Mouse (Mus musculus): Measurements from ENCODE around the gene Ubac2. TPM values are rescaled to one million over a fixed set of nuclear protein-coding genes. Genes with fewer than 3 reads are reported as not detected.

Gene Ubac2
- polyA plus RNA-seq, 1 experiment from 2014 or later, result 67.5 TPM

- 87% methylated on average over 2 of the region's 2 CpGs for WGBS
- Histone ChIP-seq H3K27me3 (replicated peaks; ENCODE audit: control insufficient read depth, insufficient read depth, low read length) (no peaks in the 10 kb centered on the region), H3K4me1 (replicated peaks; ENCODE audit: control insufficient read depth, insufficient read depth, low read length) (peaks cover 4% of the 10 kb centered on the region), H3K27ac (ENCODE audit: low read depth) (no peak overlapping the region), H3K4me2 (ENCODE audit: low read length) (no peak overlapping the region), H3K4me3 (ENCODE audit: low read depth, low read length) (no peak overlapping the region), H3K36me3 (ENCODE audit: control insufficient read depth, insufficient read depth, low read length) (no peaks in the 10 kb centered on the region), H3K9ac (ENCODE audit: low read length) (no peak overlapping the region), H3K9me3 (ENCODE audit: control insufficient read depth, low read length) (no peaks in the 10 kb centered on the region)
- DNase-seq (ENCODE audit: low spot score) (no peak), ATAC-seq (replicated peaks; ENCODE audit: low FRiP score, low TSS enrichment, low read depth) (no peak)
Observed at GRCm38 (mm10) chr14:121897773-121898172, 19.4 kb downstream of the Ubac2 start.

DNA sequence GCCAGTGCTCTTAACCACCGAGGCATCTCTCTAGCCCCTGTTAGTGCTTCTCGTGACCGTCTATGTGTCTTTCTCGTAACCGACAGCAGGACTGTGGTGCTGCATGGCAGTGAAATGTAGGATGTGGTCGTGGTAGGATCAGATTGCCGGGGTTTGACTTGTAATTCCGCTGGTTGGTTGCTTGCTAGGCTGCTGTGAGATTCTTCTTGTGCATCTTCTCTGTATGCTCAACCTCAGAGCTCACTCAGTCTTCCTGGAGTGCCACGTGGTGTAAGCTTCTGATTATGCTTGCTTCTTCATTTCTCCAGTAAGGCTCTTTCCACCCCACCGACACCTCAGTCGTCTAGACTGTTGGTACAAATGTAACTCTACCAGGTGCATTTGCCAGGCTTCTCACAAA, 20.1 kb downstream of the Ubac2 start:
- no peaks in the 10 kb centered on the region for H3K9me3 ChIP-seq (ENCODE audit: control insufficient read depth, low read length)
- no peaks in the 10 kb centered on the region for H3K27me3 ChIP-seq (replicated peaks; ENCODE audit: control insufficient read depth, insufficient read depth, low read length)
- WGBS, result 86% methylated on average over 11 of the region's 11 CpGs
- no peak overlapping the region for H3K9ac ChIP-seq (ENCODE audit: low read length)
- DNase-seq (ENCODE audit: low spot score) (no peak), ATAC-seq (replicated peaks; ENCODE audit: low FRiP score, low TSS enrichment, low read depth) (no peak)
- H3K36me3 ChIP-seq (ENCODE audit: control insufficient read depth, insufficient read depth, low read length), result no peaks in the 10 kb centered on the region
- no peak overlapping the region for H3K4me2 ChIP-seq (ENCODE audit: low read length)
- no peak overlapping the region for H3K27ac ChIP-seq (ENCODE audit: low read depth)
- H3K4me3 ChIP-seq (ENCODE audit: low read depth, low read length), result no peak overlapping the region
- H3K4me1 ChIP-seq (replicated peaks; ENCODE audit: control insufficient read depth, insufficient read depth, low read length), result peaks cover 3% of the 10 kb centered on the region

DNA sequence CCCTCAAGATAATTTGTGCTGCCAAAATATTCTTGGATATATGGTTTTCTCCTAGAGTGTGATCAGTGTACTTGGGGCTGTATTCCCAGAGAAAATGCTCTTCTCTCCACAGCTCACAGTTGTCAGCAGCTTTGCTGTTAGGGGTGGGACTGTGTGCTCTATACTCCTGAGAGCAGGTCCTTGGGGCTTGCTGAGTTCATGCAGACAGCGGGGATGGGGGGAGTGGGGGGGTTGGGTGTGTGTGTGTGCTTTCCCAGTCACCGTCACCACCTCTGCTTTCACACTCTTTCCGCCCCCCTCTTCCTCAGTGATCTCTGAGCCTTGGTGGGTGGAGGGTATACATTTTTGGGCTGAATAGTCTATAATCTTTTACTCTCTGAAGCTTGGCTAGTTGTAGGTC, 20.7 kb downstream of the Ubac2 start:
- Histone ChIP-seq H3K36me3 (ENCODE audit: control insufficient read depth, insufficient read depth, low read length) (no peaks in the 10 kb centered on the region), H3K9ac (ENCODE audit: low read length) (no peak overlapping the region), H3K27ac (ENCODE audit: low read depth) (no peak overlapping the region), H3K4me3 (ENCODE audit: low read depth, low read length) (no peak overlapping the region), H3K4me2 (ENCODE audit: low read length) (no peak overlapping the region), H3K27me3 (replicated peaks; ENCODE audit: control insufficient read depth, insufficient read depth, low read length) (no peaks in the 10 kb centered on the region), H3K4me1 (replicated peaks; ENCODE audit: control insufficient read depth, insufficient read depth, low read length) (no peaks in the 10 kb centered on the region), H3K9me3 (ENCODE audit: control insufficient read depth, low read length) (no peaks in the 10 kb centered on the region)
- 79% methylated on average over 3 of the region's 3 CpGs for WGBS
- ATAC-seq (replicated peaks; ENCODE audit: low FRiP score, low TSS enrichment, low read depth) (no peak), DNase-seq (ENCODE audit: low spot score) (no peak)

GRCm38 (mm10) chr14:121901511-121901910, 23.1 kb downstream of the Ubac2 start:
- Histone ChIP-seq H3K36me3 (ENCODE audit: control insufficient read depth, insufficient read depth, low read length) (peaks cover 4% of the 10 kb centered on the region), H3K4me2 (ENCODE audit: low read length) (no peak overlapping the region), H3K27ac (ENCODE audit: low read depth) (no peak overlapping the region), H3K27me3 (replicated peaks; ENCODE audit: control insufficient read depth, insufficient read depth, low read length) (no peaks in the 10 kb centered on the region), H3K4me3 (ENCODE audit: low read depth, low read length) (no peak overlapping the region), H3K4me1 (replicated peaks; ENCODE audit: control insufficient read depth, insufficient read depth, low read length) (no peaks in the 10 kb centered on the region), H3K9me3 (ENCODE audit: control insufficient read depth, low read length) (no peaks in the 10 kb centered on the region), H3K9ac (ENCODE audit: low read length) (no peak overlapping the region)
- 89% methylated on average over 6 of the region's 6 CpGs for WGBS
- DNase-seq (ENCODE audit: low spot score), result no peak
- ATAC-seq (replicated peaks; ENCODE audit: low FRiP score, low TSS enrichment, low read depth), result no peak

DNA sequence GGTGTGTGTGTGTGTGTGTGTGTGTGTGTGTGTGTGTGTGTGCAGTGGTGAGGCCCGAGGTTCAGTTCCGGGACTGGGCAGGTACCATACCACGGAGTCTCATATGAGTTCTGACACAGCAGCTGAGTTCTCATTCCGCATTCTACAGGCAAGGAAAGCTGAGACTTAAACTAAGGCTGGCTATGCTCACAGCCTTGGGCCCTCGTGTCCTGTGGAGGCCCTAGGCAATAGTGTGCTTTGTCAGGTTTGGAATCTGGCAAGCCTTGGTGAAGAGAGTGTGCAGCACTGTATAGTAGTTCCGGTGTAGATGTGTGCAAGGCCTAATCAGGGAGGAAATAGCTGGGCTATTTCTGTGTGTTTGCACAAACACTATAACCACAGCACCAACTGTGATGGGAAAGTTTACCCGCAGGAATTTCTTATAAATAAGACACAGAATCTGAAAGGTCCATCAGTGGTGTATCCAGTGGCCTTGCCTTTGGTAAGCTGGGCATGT, 25.0 kb downstream of the Ubac2 start:
- Histone ChIP-seq H3K27me3 (replicated peaks; ENCODE audit: control insufficient read depth, insufficient read depth, low read length) (no peaks in the 10 kb centered on the region), H3K36me3 (ENCODE audit: control insufficient read depth, insufficient read depth, low read length) (peaks cover 19% of the 10 kb centered on the region), H3K4me3 (ENCODE audit: low read depth, low read length) (no peak overlapping the region), H3K4me1 (replicated peaks; ENCODE audit: control insufficient read depth, insufficient read depth, low read length) (no peaks in the 10 kb centered on the region), H3K9ac (ENCODE audit: low read length) (no peak overlapping the region), H3K27ac (ENCODE audit: low read depth) (no peak overlapping the region), H3K4me2 (ENCODE audit: low read length) (no peak overlapping the region), H3K9me3 (ENCODE audit: control insufficient read depth, low read length) (no peaks in the 10 kb centered on the region)
- ATAC-seq (replicated peaks; ENCODE audit: low FRiP score, low TSS enrichment, low read depth), result no peak
- DNase-seq (ENCODE audit: low spot score), result no peak
- 89% methylated on average over 7 of the region's 7 CpGs for WGBS

GRCm38 (mm10) chr14:121904754-121905153, 26.3 kb downstream of the Ubac2 start:
- Histone ChIP-seq H3K9me3 (ENCODE audit: control insufficient read depth, low read length) (no peaks in the 10 kb centered on the region), H3K27me3 (replicated peaks; ENCODE audit: control insufficient read depth, insufficient read depth, low read length) (no peaks in the 10 kb centered on the region), H3K4me1 (replicated peaks; ENCODE audit: control insufficient read depth, insufficient read depth, low read length) (no peaks in the 10 kb centered on the region), H3K4me3 (ENCODE audit: low read depth, low read length) (no peak overlapping the region), H3K4me2 (ENCODE audit: low read length) (no peak overlapping the region), H3K9ac (ENCODE audit: low read length) (no peak overlapping the region), H3K36me3 (ENCODE audit: control insufficient read depth, insufficient read depth, low read length) (peaks cover 32% of the 10 kb centered on the region), H3K27ac (ENCODE audit: low read depth) (no peak overlapping the region)
- 32% methylated on average over 3 of the region's 3 CpGs for WGBS
- ATAC-seq (replicated peaks; ENCODE audit: low FRiP score, low TSS enrichment, low read depth) (no peak), DNase-seq (ENCODE audit: low spot score) (no peak)

GRCm38 (mm10) chr14:121906341-121906991, 28.0 kb downstream of the Ubac2 start:
- Histone ChIP-seq H3K27ac (ENCODE audit: low read depth) (no peak overlapping the region), H3K36me3 (ENCODE audit: control insufficient read depth, insufficient read depth, low read length) (peaks cover 45% of the 10 kb centered on the region), H3K27me3 (replicated peaks; ENCODE audit: control insufficient read depth, insufficient read depth, low read length) (no peaks in the 10 kb centered on the region), H3K4me1 (replicated peaks; ENCODE audit: control insufficient read depth, insufficient read depth, low read length) (no peaks in the 10 kb centered on the region), H3K9ac (ENCODE audit: low read length) (no peak overlapping the region), H3K9me3 (ENCODE audit: control insufficient read depth, low read length) (no peaks in the 10 kb centered on the region), H3K4me3 (ENCODE audit: low read depth, low read length) (no peak overlapping the region), H3K4me2 (ENCODE audit: low read length) (no peak overlapping the region)
- ATAC-seq (replicated peaks; ENCODE audit: low FRiP score, low TSS enrichment, low read depth) (no peak), DNase-seq (ENCODE audit: low spot score) (no peak)
- WGBS, result 85% methylated on average over 8 of the region's 8 CpGs

DNA sequence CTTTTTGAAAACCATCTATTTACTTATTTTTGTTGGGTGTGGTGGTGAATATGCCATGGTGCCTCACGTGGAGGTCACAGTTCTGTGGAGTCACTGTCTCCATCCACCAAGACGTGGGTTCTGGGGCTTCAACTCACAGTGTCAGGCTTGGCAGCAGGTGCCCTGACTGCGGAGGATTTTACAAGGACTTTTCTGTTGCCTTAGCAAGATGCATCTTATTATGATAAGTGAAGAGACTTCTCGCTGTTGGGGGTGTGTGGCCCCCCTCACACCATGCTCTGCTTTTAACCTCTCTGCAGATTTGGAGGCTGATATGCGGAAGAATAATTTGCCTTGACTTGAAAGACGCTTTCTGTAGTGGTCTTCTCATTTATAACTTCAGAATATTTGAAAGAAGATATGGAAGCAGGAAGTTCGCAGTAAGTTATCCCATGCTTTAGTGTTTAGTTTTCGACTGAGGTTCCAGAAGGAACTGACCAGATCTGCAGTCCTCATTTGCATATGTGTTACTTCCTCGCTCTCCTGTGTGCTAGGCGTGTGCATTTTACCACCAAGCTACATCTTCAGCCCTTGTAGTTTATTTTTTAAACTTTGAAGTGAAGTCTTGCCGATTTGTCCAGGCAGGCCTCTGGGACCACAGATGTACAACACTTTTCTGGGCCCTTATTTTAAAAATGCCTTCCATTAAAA, 28.7 kb downstream of the Ubac2 start:
- DNase-seq (ENCODE audit: low spot score), result no peak
- ATAC-seq (replicated peaks; ENCODE audit: low FRiP score, low TSS enrichment, low read depth), result no peak
- Histone ChIP-seq H3K9me3 (ENCODE audit: control insufficient read depth, low read length) (no peaks in the 10 kb centered on the region), H3K9ac (ENCODE audit: low read length) (no peak overlapping the region), H3K4me1 (replicated peaks; ENCODE audit: control insufficient read depth, insufficient read depth, low read length) (no peaks in the 10 kb centered on the region), H3K36me3 (ENCODE audit: control insufficient read depth, insufficient read depth, low read length) (peaks cover 52% of the 10 kb centered on the region), H3K4me2 (ENCODE audit: low read length) (no peak overlapping the region), H3K27ac (ENCODE audit: low read depth) (no peak overlapping the region), H3K4me3 (ENCODE audit: low read depth, low read length) (no peak overlapping the region), H3K27me3 (replicated peaks; ENCODE audit: control insufficient read depth, insufficient read depth, low read length) (no peaks in the 10 kb centered on the region)
- 85% methylated on average over 11 of the region's 11 CpGs for WGBS

- Histone ChIP-seq H3K27me3 (replicated peaks; ENCODE audit: control insufficient read depth, insufficient read depth, low read length) (no peaks in the 10 kb centered on the region), H3K4me3 (ENCODE audit: low read depth, low read length) (no peak overlapping the region), H3K36me3 (ENCODE audit: control insufficient read depth, insufficient read depth, low read length) (peaks cover 55% of the 10 kb centered on the region), H3K4me1 (replicated peaks; ENCODE audit: control insufficient read depth, insufficient read depth, low read length) (no peaks in the 10 kb centered on the region), H3K9ac (ENCODE audit: low read length) (no peak overlapping the region), H3K9me3 (ENCODE audit: control insufficient read depth, low read length) (no peaks in the 10 kb centered on the region), H3K4me2 (ENCODE audit: low read length) (no peak overlapping the region), H3K27ac (ENCODE audit: low read depth) (no peak overlapping the region)
- DNase-seq (ENCODE audit: low spot score), result no peak
- WGBS, result 90% methylated on average over 6 of the region's 6 CpGs
- no peak for ATAC-seq (replicated peaks; ENCODE audit: low FRiP score, low TSS enrichment, low read depth)
Observed at GRCm38 (mm10) chr14:121909868-121910267, 31.4 kb downstream of the Ubac2 start.
